Comparison of ENCODE assay signal across 17 mouse cellular contexts in the genomic region with DNA sequence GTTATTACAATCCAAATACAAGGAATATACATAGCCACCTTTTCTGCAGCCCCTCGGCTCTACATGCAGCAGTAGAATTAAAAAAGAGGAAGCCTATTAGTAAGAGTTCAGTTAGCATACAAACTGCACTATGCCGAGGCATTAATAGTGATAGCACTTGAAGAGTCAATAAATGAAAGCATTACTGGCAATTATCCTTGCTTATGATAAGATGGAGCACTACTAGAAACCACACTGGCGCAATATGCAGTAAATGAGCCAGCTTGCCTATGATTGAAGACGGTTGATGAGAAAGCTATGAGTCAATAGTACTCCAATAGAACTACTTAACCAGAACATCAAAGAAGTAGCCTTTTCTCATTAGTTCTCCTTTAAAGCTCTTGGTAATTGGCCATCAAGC.
"Had no signal": no experiment of that assay in that cellular context is flagged by ENCODE, and none has a peak within 500 bp of the region (broad histone marks: within the 10 kb centered on the region; RNA-seq: fewer than 3 reads in every experiment).

No protein-coding gene starts in this region.

- DNase-seq: liver, postnatal 0 days; lung, adult 2 months; lung, postnatal 14 days; lung, postnatal 36 days; right cerebral cortex, postnatal 14 days; thymus, adult 2 months; thymus, postnatal 25 days; thymus, postnatal 4 days had no signal

- H3K9me3 ChIP-seq: lung, embryonic 15.5 days; midbrain, embryonic 13.5 days; midbrain, embryonic 15.5 days; neural tube, embryonic 12.5 days; stomach, embryonic 15.5 days had no signal

- H3K27me3 ChIP-seq: lung, embryonic 15.5 days; midbrain, embryonic 13.5 days; midbrain, embryonic 15.5 days; neural tube, embryonic 12.5 days; stomach, embryonic 15.5 days had no signal

- H3K4me3 ChIP-seq: lung, embryonic 15.5 days; midbrain, embryonic 13.5 days; midbrain, embryonic 15.5 days; neural tube, embryonic 12.5 days; stomach, embryonic 15.5 days had no signal

- H3K4me2 ChIP-seq: lung, embryonic 15.5 days; midbrain, embryonic 11.5 days; midbrain, embryonic 13.5 days; midbrain, embryonic 15.5 days; neural tube, embryonic 12.5 days; stomach, embryonic 15.5 days had no signal

- H3K9ac ChIP-seq: liver, postnatal 0 days; lung, embryonic 15.5 days; midbrain, embryonic 13.5 days; midbrain, embryonic 15.5 days; neural tube, embryonic 12.5 days; stomach, embryonic 15.5 days had no signal

- ATAC-seq: liver, postnatal 0 days; lung, postnatal 0 days; midbrain, embryonic 13.5 days; midbrain, embryonic 15.5 days had no signal

- H3K36me3 ChIP-seq: lung, embryonic 15.5 days; midbrain, embryonic 13.5 days; midbrain, embryonic 15.5 days; neural tube, embryonic 12.5 days; stomach, embryonic 15.5 days had no signal

- H3K4me1 ChIP-seq: lung, embryonic 15.5 days; midbrain, embryonic 13.5 days; midbrain, embryonic 15.5 days; neural tube, embryonic 12.5 days; stomach, embryonic 15.5 days had no signal

- H3K27ac ChIP-seq: lung, embryonic 15.5 days; macrophage; midbrain, embryonic 13.5 days; midbrain, embryonic 15.5 days; neural tube, embryonic 12.5 days; stomach, embryonic 15.5 days; stomach, postnatal 0 days had no signal
